Comparison of ENCODE assay signal across 27 mouse cellular contexts in the genomic region with DNA sequence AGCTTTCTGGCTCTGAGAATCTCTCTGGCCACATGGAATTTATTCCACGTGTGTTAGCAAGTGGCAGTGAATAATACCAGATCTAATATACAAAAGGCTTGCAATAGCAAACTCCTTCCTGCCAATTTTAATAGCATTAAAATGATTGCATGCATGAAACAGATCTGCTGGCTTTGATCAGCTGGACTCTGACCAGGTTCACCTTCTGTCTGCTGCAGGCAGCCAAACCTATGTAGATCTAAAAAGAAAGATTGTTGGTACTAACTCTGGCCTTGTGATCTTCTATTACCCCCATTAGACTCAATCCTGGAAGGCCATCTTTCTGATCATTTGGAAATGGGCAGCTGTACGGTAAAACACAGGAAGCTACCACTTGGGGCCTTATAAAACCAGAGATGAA.
DNase-seq lines count a peak whose midpoint lies in the region; ATAC-seq and TF ChIP-seq lines count a peak whose summit lies in the region.
"Had no signal": no experiment of that assay in that cellular context is flagged by ENCODE, and none has a peak within 500 bp of the region (broad histone marks: within the 10 kb centered on the region; RNA-seq: fewer than 3 reads in every experiment).

No protein-coding gene starts in this region.

- H3K4me3 ChIP-seq in hindbrain, postnatal 0 days (ENCODE audit: low read length) = no peak overlapping the region
- H3K4me3 ChIP-seq in hindbrain, embryonic 12.5 days = no peak overlapping the region
- H3K4me3 ChIP-seq in cerebellum, adult 2 months (replicated peaks; ENCODE audit: insufficient read depth, low read depth, low read length) = no peak overlapping the region
- H3K4me3 ChIP-seq: embryonic facial prominence, embryonic 15.5 days; hindbrain, embryonic 10.5 days; kidney, embryonic 15.5 days; limb, embryonic 12.5 days; neural tube, embryonic 15.5 days had no signal

- H3K27ac ChIP-seq in hindbrain, postnatal 0 days = no peak overlapping the region
- H3K27ac ChIP-seq in hindbrain, embryonic 12.5 days = no peak overlapping the region
- no peak overlapping the region for H3K27ac ChIP-seq in cerebellum, adult 2 months (ENCODE audit: insufficient read depth, low read length)
- H3K27ac ChIP-seq: embryonic facial prominence, embryonic 15.5 days; hindbrain, embryonic 10.5 days; kidney, embryonic 15.5 days; limb, embryonic 12.5 days; neural tube, embryonic 15.5 days had no signal

- WGBS in hindbrain, postnatal 0 days = 61% methylated on average over 2 of the region's 2 CpGs
- 82% methylated on average over 2 of the region's 2 CpGs for WGBS in hindbrain, embryonic 12.5 days
- WGBS in cerebellum, adult 2 months = 16% methylated on average over 2 of the region's 2 CpGs

- H3K36me3 ChIP-seq in hindbrain, postnatal 0 days (ENCODE audit: insufficient read depth, low read length) = no peaks in the 10 kb centered on the region
- H3K36me3 ChIP-seq in hindbrain, embryonic 12.5 days = no peaks in the 10 kb centered on the region
- H3K36me3 ChIP-seq: embryonic facial prominence, embryonic 15.5 days; hindbrain, embryonic 10.5 days; kidney, embryonic 15.5 days; limb, embryonic 12.5 days; neural tube, embryonic 15.5 days had no signal

- no peak overlapping the region for H3K4me2 ChIP-seq in hindbrain, postnatal 0 days (ENCODE audit: low read depth, low read length)
- no peak overlapping the region for H3K4me2 ChIP-seq in hindbrain, embryonic 12.5 days (replicated peaks)
- H3K4me2 ChIP-seq: embryonic facial prominence, embryonic 15.5 days; heart, embryonic 11.5 days; kidney, embryonic 15.5 days; limb, embryonic 12.5 days; liver, embryonic 11.5 days; midbrain, embryonic 11.5 days; neural tube, embryonic 15.5 days had no signal

- H3K9ac ChIP-seq in hindbrain, postnatal 0 days (replicated peaks; ENCODE audit: low read length) = no peak overlapping the region
- H3K9ac ChIP-seq in hindbrain, embryonic 12.5 days = no peak overlapping the region
- H3K9ac ChIP-seq: embryonic facial prominence, embryonic 15.5 days; kidney, embryonic 15.5 days; limb, embryonic 12.5 days; liver, postnatal 0 days; neural tube, embryonic 15.5 days had no signal

- no peaks in the 10 kb centered on the region for H3K9me3 ChIP-seq in hindbrain, postnatal 0 days (ENCODE audit: low read length)
- no peaks in the 10 kb centered on the region for H3K9me3 ChIP-seq in hindbrain, embryonic 12.5 days (replicated peaks)
- H3K9me3 ChIP-seq: embryonic facial prominence, embryonic 15.5 days; hindbrain, embryonic 10.5 days; kidney, embryonic 15.5 days; limb, embryonic 12.5 days; neural tube, embryonic 15.5 days had no signal

- TF ChIP-seq POLR2A in cerebellum, adult 2 months (IDR thresholded peaks at IDR 0.05; ENCODE audit: borderline replicate concordance, insufficient read depth, low read length) = no peak

- peak; percentile 9 for DNase-seq in hindbrain, postnatal 0 days (ENCODE audit: low spot score)
- DNase-seq in cerebellum, adult 11 months = peak; percentile 54
- DNase-seq in cerebellum, adult 2 months = peak; percentile 67 to 86
- peak; percentile 65 to 73 for DNase-seq in cerebellum, postnatal 25 days
- no peak for DNase-seq in urinary bladder, postnatal 36 days (ENCODE audit: low spot score in 2 of 2)
- DNase-seq in neural tube, embryonic 10.5 days (ENCODE audit: extremely low spot score, low spot score) = no peak
- DNase-seq: adrenal gland, postnatal 10 days; gastrocnemius, postnatal 14 days; heart, adult 11 months; kidney, postnatal 4 days; layer of hippocampus, adult 9-11 months; liver, postnatal 0 days; right cerebral cortex, adult 18-20 months; right cerebral cortex, postnatal 4 days; thymus, postnatal 14 days had no signal

- no peaks in the 10 kb centered on the region for H3K27me3 ChIP-seq in hindbrain, postnatal 0 days (ENCODE audit: insufficient read depth, low read length)
- no peaks in the 10 kb centered on the region for H3K27me3 ChIP-seq in hindbrain, embryonic 12.5 days
- H3K27me3 ChIP-seq in cerebellum, adult 2 months (ENCODE audit: control insufficient read depth, insufficient read depth, low read length) = no peaks in the 10 kb centered on the region
- H3K27me3 ChIP-seq: embryonic facial prominence, embryonic 15.5 days; kidney, embryonic 15.5 days; limb, embryonic 12.5 days; neural tube, embryonic 15.5 days had no signal

- ATAC-seq in hindbrain, postnatal 0 days = no peak
- ATAC-seq in hindbrain, embryonic 12.5 days (ENCODE audit: low FRiP score) = no peak
- ATAC-seq: activated CD4-positive, CD25-positive, alpha-beta regulatory T cell, adult 4 months; intestine, postnatal 0 days; liver, postnatal 0 days; lung, postnatal 0 days had no signal

- TF ChIP-seq CTCF in hindbrain, postnatal 0 days (IDR thresholded peaks at IDR 0.05; ENCODE audit: low read depth) = no peak
- no peak for TF ChIP-seq CTCF in cerebellum, adult 2 months (IDR thresholded peaks at IDR 0.05; ENCODE audit: borderline replicate concordance, insufficient read depth, low read depth, low read length)

- H3K4me1 ChIP-seq in hindbrain, postnatal 0 days (ENCODE audit: insufficient read depth, low read length) = no peaks in the 10 kb centered on the region
- no peaks in the 10 kb centered on the region for H3K4me1 ChIP-seq in hindbrain, embryonic 12.5 days
- peaks cover 4% of the 10 kb centered on the region; the same call in 1 of the 2 replicates for H3K4me1 ChIP-seq in cerebellum, adult 2 months (ENCODE audit: control insufficient read depth, insufficient read depth, low read length)
- H3K4me1 ChIP-seq: embryonic facial prominence, embryonic 15.5 days; hindbrain, embryonic 10.5 days; kidney, embryonic 15.5 days; limb, embryonic 12.5 days; neural tube, embryonic 15.5 days had no signal

Comparison
In these comparisons a context has a peak if more than half of its experiments do, and no peak if none do; other contexts are left out.
1. DNase-seq: peak in hindbrain, postnatal 0 days (single experiment), cerebellum, adult 11 months (single experiment), cerebellum, adult 2 months (2 of 2) and cerebellum, postnatal 25 days (2 of 2); none in urinary bladder, postnatal 36 days (0 of 2) and neural tube, embryonic 10.5 days (single experiment).